Mouse (Mus musculus) inflammation-experienced regulatory T-cells, adult 6 months (primary cell): ENCODE results near the gene Map3k20. TPM values are rescaled to one million over a fixed set of nuclear protein-coding genes. Genes with fewer than 3 reads are reported as not detected.

Source experiments
- ATAC-seq: one replicate; pipeline ENCODE4 v1.8.0; 2017
- polyA plus RNA-seq, 3 experiments: library from polyadenylated mRNA; unstranded; fragments of 100-300 nt; shearing (Covaris generic); gene quantifications; one replicate each; pipeline ENCODE4 v1.2.1; 2017

The Map3k20 gene
- polyA plus RNA-seq, 3 experiments from 2014 or later: 0.20 to 0.55 TPM; not detected in 1

GRCm38 (mm10) chr2:72438941-72439533, 153.6 kb downstream of the Map3k20 start:
- ATAC-seq: no peak

GRCm38 (mm10) chr2:72441010-72441409, 155.6 kb downstream of the Map3k20 start:
- ATAC-seq: no peak

- ATAC-seq: no peak
Observed at GRCm38 (mm10) chr2:72442825-72443224, 157.4 kb downstream of the Map3k20 start.

GRCm38 (mm10) chr2:72443960-72444359, 158.5 kb downstream of the Map3k20 start:
- no peak for ATAC-seq

DNA sequence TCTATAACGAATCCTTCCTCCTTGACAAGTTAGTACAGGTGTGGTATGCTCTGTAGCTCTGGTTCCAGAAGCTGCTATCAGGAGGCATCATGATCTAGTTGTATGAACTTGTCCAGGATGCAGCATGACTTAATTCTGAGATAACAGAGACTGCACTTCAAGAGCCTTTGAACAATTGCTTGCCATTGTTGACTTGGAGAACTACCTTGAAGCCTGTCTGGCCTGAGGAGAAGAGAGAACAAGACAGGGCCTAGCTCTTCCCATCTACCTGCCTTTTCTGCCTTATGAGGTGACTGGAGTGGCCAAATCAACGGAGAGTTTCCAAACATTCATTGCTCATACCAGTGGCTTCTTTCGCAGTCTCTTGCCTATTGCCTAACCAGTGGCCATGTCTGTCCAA, 160.7 kb downstream of the Map3k20 start:
- no peak for ATAC-seq

DNA sequence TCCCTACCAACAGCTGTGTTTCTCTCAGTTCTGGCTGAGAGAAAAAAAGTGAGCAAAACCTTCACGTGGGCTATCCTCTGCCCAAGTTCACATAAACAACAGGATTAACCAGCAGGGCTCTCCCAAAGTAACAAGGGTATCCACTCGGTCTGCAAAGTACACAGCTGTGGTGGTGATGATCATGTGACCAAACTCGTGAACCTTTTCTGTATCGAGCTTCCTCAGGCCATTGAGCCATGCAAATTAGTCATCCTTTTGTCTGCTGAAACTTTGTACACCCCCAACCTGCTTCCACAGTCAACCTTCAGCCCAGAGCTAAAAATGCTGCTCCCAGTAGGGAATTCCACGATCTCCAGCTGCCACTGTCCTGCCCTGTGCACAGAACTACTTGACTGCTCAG, 161.2 kb downstream of the Map3k20 start:
- no peak for ATAC-seq

DNA sequence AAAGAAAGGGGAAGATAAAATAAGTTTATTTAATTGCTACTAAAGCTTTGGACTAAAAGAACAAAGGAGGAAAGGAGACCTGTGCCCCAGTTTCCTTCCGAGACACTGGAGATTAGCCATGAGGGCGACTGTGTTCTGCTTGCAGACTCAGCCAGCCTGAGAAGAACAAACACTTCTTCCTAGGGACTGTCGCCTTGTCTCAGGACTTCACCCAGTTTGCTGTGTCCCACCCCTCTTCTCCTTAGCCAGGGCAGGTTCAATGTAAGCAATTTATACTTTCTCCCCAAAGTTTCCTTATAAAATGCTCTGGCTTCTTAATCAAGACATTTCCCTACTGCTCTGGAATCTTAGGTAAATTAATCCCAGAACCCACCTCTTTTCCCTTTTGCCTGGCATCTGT, 168.1 kb downstream of the Map3k20 start:
- no peak for ATAC-seq

- ATAC-seq: no peak
Observed at GRCm38 (mm10) chr2:72456189-72456588, 170.8 kb downstream of the Map3k20 start.

- ATAC-seq: no peak
Observed at GRCm38 (mm10) chr2:72464376-72465014, 179.1 kb downstream of the Map3k20 start.

DNA sequence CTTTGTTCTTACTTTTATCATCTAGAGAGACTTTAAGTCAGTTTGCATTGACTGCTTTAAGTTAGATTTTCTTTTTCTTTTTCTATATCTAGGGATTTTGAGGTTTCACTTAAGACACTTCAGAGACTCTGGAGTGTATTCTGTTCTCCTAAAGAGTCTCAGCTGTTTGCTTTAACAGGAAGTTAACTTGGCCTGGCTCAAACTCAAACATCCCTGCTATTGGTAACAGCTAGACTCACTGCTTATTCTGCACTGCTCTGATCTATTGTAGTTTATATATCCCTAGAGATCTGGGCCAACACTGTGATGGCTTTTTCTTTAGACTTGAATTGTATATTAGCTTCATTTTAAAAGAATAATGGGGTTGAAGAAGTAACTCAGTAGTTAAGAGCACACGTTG, 182.2 kb downstream of the Map3k20 start:
- ATAC-seq: no peak

DNA sequence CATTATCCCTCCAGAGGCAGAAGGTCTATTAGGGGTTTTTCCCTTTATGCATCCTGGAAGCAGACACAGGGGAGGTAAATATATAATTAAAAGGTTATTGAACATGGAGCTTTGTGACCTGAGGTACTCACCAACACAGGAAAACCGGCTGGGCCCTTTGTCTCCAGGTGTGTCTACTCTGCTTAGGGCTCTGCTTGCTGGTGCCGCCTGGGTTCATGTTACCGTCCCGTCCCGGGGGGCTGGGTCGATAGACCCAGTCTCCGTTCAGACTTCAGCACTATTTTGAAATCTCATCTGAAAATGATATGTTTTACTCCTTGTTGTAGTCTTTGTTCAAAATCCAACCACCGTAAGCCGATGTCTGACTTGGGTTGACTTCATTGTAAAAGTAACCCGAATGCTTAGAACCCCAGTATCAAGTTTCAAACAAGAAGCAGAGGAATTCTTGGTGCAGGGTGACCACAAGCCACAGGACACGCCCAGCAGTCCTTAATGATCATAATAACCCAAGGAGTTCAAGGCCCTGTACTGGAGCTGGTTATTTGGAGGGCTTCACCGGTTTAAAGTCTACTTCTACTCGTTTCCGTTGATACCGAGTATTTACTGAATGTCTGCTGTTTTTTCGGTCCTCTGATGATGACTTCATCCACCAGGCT, 186.1 kb downstream of the Map3k20 start:
- no peak for ATAC-seq

DNA sequence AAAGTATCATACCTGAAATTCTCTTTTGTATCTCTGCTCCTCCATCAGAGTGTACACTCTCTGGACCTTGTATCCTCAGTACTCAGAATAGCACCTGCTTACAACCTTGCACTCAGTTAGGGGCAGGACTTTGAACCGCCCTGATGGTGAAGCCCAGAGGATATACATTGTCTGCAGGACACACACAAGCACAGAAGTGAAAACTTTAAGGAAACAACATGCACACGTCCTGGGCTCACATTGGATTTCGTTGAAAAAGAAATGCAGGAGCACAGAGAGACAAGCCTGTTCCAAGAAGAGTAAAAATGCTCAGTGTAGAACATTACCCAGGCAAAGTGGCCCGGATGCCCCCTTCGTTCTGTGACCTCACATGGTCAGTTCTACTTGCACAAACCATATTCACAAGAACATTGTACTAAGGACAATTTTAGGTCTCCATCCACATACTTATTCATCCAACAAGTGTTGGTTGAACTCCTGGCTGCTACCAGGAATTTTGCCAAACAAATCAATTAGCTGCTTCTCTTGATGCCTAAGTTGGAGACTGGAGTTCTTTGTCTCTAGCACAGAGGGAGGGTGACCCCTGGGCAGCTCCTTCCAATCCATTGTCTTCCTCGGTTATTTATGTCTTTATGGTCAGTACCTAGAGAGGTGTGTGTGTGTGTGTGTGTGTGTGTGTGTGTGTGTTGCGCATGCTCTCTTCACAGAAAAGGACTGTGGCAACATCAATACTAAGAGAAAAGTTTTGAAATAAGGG, 189.3 kb downstream of the Map3k20 start:
- ATAC-seq: no peak

DNA sequence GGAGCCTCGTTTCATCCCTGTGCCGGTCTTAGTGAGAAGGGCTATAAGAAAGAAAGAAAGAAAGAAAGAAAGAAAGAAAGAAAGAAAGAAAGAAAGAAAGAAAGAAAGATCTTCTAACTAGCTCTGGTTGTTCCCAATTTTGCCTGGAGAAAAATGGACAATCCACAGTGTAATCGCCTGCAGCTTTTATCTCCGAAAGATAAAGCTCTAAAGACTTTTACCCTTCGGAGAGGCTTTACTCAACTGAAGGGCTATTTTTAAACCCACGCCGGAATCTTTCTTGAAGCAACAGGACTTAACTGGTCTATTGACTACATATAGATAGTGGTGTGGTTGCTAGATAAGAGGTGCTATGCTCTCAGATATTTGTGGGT, 190.0 kb downstream of the Map3k20 start:
- ATAC-seq: no peak

DNA sequence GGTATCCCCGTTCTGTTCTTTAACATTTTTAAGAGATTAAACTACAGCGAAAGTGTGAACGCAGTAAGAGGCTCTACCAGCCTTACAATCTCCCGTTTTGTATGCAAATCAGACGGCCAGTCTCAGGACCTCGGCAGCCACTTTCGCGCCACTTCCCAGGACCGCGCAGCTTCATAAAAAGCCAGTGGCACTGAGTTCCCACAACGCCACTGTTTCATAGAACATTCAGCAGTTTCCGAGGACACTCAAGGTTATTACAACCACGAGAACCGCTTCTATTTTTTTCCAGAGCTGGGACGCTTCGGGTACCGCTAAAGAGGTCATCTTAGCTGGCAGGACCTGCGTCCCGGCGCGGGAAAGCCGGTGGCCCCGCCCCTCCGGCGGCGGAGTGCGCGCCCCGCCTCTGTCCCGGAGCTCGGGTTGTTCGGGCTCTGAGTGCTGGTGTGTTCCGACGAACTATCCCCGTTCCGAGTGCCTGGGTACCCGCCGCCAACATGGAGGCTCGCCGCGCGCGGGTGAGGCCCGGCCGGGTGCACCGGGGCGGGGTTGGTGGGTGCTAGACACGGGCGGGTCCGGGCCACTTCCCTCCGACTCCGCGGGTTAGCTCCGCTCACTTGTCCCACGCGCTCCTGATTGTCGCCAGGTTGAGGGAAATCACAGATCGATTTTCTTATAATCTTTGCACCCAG, 190.5 kb downstream of the Map3k20 start, which contains the start of gene Cdca7:
Gene Cdca7, plus strand, starts transcription at position 363 of the 689 bp plus-strand sequence.
- peak; percentile 70 for ATAC-seq

DNA sequence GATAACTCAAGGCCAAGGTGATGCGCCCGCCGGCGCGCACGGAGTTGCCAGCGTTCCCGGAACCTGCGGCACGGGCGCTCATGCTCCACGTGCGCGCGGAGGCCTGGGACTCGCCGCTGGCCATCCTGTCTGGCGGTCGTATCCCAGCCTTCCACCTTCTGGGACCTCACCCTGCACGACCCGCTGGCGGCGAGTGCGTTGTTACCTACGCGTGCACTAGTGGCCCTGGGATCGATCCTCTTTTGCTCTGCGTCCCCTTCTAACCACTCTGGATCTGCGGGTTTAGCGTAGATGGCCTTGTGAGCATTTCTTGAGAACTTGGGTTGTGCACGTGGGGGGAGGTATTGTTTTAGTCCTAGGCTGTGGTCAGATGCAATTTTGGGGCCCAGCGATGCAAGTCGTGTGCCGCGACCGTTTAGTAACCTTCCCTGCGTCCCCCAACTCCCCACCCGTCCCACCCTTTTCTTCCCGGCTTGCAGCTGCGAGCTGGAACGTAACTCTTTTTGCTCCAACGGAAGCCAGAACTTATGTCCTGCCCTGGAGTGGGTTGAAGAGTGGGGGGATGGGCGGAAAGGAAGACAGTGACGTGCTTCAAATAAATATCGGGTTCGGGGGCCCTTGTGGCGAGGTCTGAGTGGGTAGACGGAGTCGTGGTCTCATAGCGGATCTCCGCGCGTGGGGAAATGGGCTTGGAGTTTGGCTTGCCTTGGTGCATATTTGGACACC, 191.2 kb downstream of the Map3k20 start:
- ATAC-seq: peak; percentile 29

DNA sequence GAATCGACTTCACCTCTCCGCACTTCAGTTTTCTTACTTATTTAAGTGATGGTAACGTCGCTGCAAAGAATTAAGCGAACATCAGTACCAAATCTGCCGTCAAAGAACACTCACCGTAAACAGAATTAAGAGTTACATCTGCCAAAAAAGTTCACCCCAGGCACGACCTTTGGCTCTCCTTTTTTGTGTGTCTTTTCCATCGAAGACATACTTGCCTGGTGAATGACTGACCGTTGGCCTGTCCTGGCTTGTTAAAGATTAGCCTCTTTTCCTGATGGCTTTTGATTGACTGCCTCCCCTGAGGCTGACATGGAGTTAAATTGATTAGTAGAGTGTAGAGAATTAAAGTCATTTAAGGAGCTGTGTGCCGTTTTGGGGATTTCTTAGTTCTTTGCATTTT, 191.8 kb downstream of the Map3k20 start:
- no peak for ATAC-seq

- ATAC-seq: no peak
Observed at GRCm38 (mm10) chr2:72478176-72478575, 192.7 kb downstream of the Map3k20 start.

GRCm38 (mm10) chr2:72478921-72479320, 193.5 kb downstream of the Map3k20 start:
- ATAC-seq: no peak

- no peak for ATAC-seq
Observed at GRCm38 (mm10) chr2:72479818-72480217, 194.4 kb downstream of the Map3k20 start.

GRCm38 (mm10) chr2:72491650-72492049, 206.2 kb downstream of the Map3k20 start:
- ATAC-seq: no peak
